Mouse (Mus musculus): ENCODE data around the gene Zbtb25. TPM values are rescaled to one million over a fixed set of nuclear protein-coding genes. Genes with fewer than 3 reads are reported as not detected.

Gene Zbtb25
- polyA plus RNA-seq (2012; ENCODE audit: low replicate concordance), result 7.0 and 8.4 TPM in 2 replicates

GRCm38 (mm10) chr12:76369206-76369977 is at the start of gene Zbtb25:
Gene Zbtb25 (minus strand): TSS chr12:76369602.

GRCm38 (mm10) chr12:76417433-76417854 is 48.0 kb upstream of the Zbtb25 start, which contains the start of gene Ppp1r36:
Gene Ppp1r36 (plus strand): TSS chr12:76417538.

GRCm38 (mm10) chr12:76403886-76404537 is 34.6 kb upstream of the Zbtb25 start, which contains the start of gene Hspa2:
Gene Hspa2 (plus strand): TSS chr12:76404176.

GRCm38 (mm10) chr12:76369978-76370830 is 802 bp upstream of the Zbtb25 start, which contains the start of gene Zbtb1:
Gene Zbtb1 (plus strand): TSS chr12:76370266.

GRCm38 (mm10) chr12:76324679-76325431 is 44.5 kb downstream of the Zbtb25 start, which contains the start of gene Akap5:
Gene Akap5 (plus strand): TSS chr12:76324891.

Other genes with a start within 250 kb of the Zbtb25 start
- not detected in 2 replicates for gene Esr2, start 192.3 kb downstream of the Zbtb25 start, polyA plus RNA-seq (2012; ENCODE audit: low replicate concordance)
- gene Tex21, start 122.9 kb downstream of the Zbtb25 start, polyA plus RNA-seq (2012; ENCODE audit: low replicate concordance), result 0.11 TPM in 1 of 2 replicates, not detected in the other
- 233 and 259 TPM in 2 replicates for gene Mthfd1, start 114.3 kb downstream of the Zbtb25 start, polyA plus RNA-seq (2012; ENCODE audit: low replicate concordance)
- gene Akap5, start 44.7 kb downstream of the Zbtb25 start, polyA plus RNA-seq (2012; ENCODE audit: low replicate concordance), result 0.65 TPM in 1 of 2 replicates, not detected in the other
- gene Zbtb1, start 664 bp upstream of the Zbtb25 start, polyA plus RNA-seq (2012; ENCODE audit: low replicate concordance), result 12.6 and 15.0 TPM in 2 replicates
- gene Hspa2, start 34.6 kb upstream of the Zbtb25 start, polyA plus RNA-seq (2012; ENCODE audit: low replicate concordance), result 1.5 and 2.8 TPM in 2 replicates
- gene Ppp1r36, start 47.9 kb upstream of the Zbtb25 start, polyA plus RNA-seq (2012; ENCODE audit: low replicate concordance), result not detected in 2 replicates
- gene Plekhg3, start 161.3 kb upstream of the Zbtb25 start, polyA plus RNA-seq (2012; ENCODE audit: low replicate concordance), result 2.1 and 2.2 TPM in 2 replicates